Mouse (Mus musculus) spleen, embryonic (tissue): ENCODE measurements around the gene Ctnnd2.

Source experiments
- CTCF ChIA-PET: fragments of 350-600 bp; sonication (Branson Sonifier 250); formaldehyde crosslinking; loops from one replicate; lab custom pipeline; 2022; lab: Charles Lee

Gene Ctnnd2

GRCm38 (mm10) chr15:30384386-30384785 is 212.0 kb downstream of the Ctnnd2 start:
- CTCF ChIA-PET, result no interaction called here

GRCm38 (mm10) chr15:30386489-30386888 is 214.1 kb downstream of the Ctnnd2 start:
- CTCF ChIA-PET, result no interaction called here

- CTCF ChIA-PET, result no interaction called here
Measured at GRCm38 (mm10) chr15:30387244-30387643, 214.9 kb downstream of the Ctnnd2 start.

- CTCF ChIA-PET, result no interaction called here
Measured at GRCm38 (mm10) chr15:30401111-30401510, 228.7 kb downstream of the Ctnnd2 start.

- CTCF ChIA-PET, result no interaction called here
Measured at GRCm38 (mm10) chr15:30406254-30406653, 233.9 kb downstream of the Ctnnd2 start.

GRCm38 (mm10) chr15:30423146-30423545 is 250.8 kb downstream of the Ctnnd2 start:
- CTCF ChIA-PET, result no interaction called here

- CTCF ChIA-PET, result no interaction called here
Measured at GRCm38 (mm10) chr15:30424290-30424689, 251.9 kb downstream of the Ctnnd2 start.

GRCm38 (mm10) chr15:30427342-30427741 is 254.9 kb downstream of the Ctnnd2 start:
- CTCF ChIA-PET, result interaction anchor here (0.6 kb wide), 1 partner anchor 400 kb away, joined by 3 read pairs; no protein-coding TSS in a partner anchor

GRCm38 (mm10) chr15:30439045-30439444 is 266.7 kb downstream of the Ctnnd2 start:
- CTCF ChIA-PET, result no interaction called here

- CTCF ChIA-PET, result no interaction called here
Measured at GRCm38 (mm10) chr15:30450765-30451164, 278.4 kb downstream of the Ctnnd2 start.

- CTCF ChIA-PET, result no interaction called here
Measured at GRCm38 (mm10) chr15:30451921-30452320, 279.5 kb downstream of the Ctnnd2 start.

- CTCF ChIA-PET, result no interaction called here
Measured at GRCm38 (mm10) chr15:30457541-30458250, 285.3 kb downstream of the Ctnnd2 start.

GRCm38 (mm10) chr15:30458671-30459070 is 286.3 kb downstream of the Ctnnd2 start:
- CTCF ChIA-PET, result no interaction called here

- CTCF ChIA-PET, result no interaction called here
Measured at GRCm38 (mm10) chr15:30460341-30461125, 288.1 kb downstream of the Ctnnd2 start.

GRCm38 (mm10) chr15:30462804-30463423 is 290.5 kb downstream of the Ctnnd2 start:
- CTCF ChIA-PET, result no interaction called here

- CTCF ChIA-PET, result no interaction called here
Measured at GRCm38 (mm10) chr15:30463471-30464047, 291.2 kb downstream of the Ctnnd2 start.

GRCm38 (mm10) chr15:30466950-30467543 is 294.7 kb downstream of the Ctnnd2 start:
- CTCF ChIA-PET, result no interaction called here

GRCm38 (mm10) chr15:30468773-30469172 is 296.4 kb downstream of the Ctnnd2 start:
- CTCF ChIA-PET, result no interaction called here

- CTCF ChIA-PET, result no interaction called here
Measured at GRCm38 (mm10) chr15:30471280-30471966, 299.0 kb downstream of the Ctnnd2 start.

- CTCF ChIA-PET, result no interaction called here
Measured at GRCm38 (mm10) chr15:30480676-30481075, 308.3 kb downstream of the Ctnnd2 start.

- CTCF ChIA-PET, result no interaction called here
Measured at GRCm38 (mm10) chr15:30506476-30506875, 334.1 kb downstream of the Ctnnd2 start.
